Mouse (Mus musculus) heart, postnatal 10 days (tissue): ENCODE data around the gene Pdpk1. TPM values are rescaled to one million over a fixed set of nuclear protein-coding genes. Genes with fewer than 3 reads are reported as not detected.
"Not testable (repeated sequence)": the region's sequence is repeated elsewhere in the genome, so short reads cannot be mapped to it uniquely, and the experiment has no call there.

Source experiments
- DNase-seq, 2 experiments: peaks; one replicate each; pipeline ENCODE4 v3.0.0; 2021
- intact Hi-C: fragments of 180-260 bp; cut with DNase I; formaldehyde crosslinking; loops from one replicate; pipeline ENCODE4 v1.15.1; 2025
- total RNA-seq, 2 experiments: library from RNA; stranded (reverse); gene quantifications; 2 replicates each; pipeline ENCODE4 v1.2.3; 2021

Gene Pdpk1
- total RNA-seq, 2 experiments from 2014 or later, result 49.4 to 52.9 TPM

DNA sequence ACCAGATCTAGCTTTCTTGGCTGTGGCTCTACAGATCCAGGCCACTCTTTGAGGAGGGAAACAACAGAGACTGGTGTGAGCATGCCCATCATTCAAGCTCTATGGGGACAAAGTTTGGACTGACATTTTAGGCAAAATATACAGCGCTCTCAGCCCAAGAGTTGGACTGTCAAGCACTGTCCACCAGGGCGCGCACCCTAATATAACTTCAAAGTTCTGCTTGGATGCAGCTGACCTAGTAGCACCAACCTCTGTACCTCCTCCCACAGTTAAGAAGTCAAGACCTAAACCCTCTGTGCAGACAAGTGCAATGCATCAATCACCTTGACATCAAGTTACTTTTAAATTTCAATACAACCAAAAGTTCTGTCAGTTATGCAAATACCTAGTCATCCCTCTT, 19.2 kb downstream of the Pdpk1 start:
- no peak for DNase-seq
- intact Hi-C loops, result no loop called here

DNA sequence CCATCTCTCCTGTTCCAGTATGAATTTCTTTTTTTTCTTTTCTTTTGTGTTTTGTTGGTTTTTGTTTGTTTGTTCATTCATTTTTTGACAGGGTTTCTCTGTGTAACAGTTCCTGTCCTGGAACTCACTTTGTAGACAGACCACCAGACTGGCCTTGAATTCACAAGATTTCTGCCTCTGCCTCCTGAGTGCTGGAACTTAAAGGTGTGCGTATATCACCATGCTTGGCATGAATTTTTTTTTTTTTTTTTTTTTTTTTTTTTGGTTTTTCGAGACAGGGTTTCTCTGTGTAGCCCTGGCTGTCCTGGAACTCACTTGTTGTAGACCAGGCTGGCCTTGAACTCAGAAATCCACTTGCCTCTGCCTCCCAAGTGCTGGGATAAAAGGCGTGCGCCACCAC, 21.5 kb downstream of the Pdpk1 start:
- intact Hi-C loops, DNase-seq: not testable (repeated sequence)

DNA sequence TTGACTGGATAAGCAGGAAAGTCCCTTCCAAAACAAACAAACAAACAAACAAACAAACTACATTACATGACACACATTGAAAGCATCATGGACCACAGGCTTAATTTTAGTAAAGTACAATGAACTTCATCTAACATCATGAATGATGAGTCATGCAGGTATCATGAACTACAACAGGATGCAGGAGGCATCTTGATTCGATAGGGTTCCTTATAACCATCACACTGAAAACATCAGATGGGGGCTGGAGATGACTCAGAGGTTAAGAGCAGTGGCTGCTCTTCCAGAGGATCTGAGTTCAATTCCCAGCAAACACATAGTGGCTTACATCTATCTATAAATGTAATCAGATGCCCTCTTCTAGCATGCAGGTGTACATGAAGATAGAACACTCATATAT, 23.1 kb downstream of the Pdpk1 start:
- no peak for DNase-seq
- intact Hi-C loops, result no loop called here

DNA sequence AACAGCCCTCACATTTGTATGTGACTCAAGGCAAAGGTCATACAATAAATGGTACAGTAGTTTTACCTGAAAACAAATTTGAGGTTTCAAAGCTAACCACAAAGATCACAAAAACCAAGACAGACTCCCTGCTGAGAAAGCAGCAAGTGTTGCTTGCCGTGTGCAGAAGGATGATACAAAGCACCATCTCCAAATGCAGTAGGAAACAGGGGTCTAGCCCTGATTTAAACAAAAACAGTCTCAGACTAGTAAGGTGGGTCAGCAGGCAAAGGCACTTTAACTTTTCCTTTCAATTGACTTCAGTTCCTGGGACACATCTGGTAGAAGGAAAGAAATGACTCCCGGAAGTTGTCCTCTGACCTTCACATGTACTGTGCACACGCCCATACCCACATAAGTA, 23.9 kb downstream of the Pdpk1 start:
- intact Hi-C loops, result no loop called here
- no peak for DNase-seq

DNA sequence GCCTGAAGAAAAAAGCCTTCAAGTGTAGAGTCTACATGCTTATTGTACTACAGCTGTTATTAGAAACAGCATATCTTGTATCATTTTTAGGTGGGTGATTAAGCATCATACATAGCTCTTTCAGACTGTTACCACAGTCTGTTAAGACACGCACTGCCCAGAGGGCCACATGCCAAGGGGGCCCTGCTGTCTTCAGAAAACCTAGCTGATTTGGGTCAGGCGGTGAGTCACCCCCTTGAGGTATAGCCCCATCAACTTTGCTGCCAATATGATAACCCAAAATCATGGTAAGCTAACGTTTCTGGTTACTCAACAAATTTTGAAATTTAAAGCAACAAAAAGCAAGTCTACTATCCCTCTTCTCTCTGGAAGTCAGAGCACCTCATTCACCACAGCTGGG, 31.3 kb downstream of the Pdpk1 start:
- intact Hi-C loops, result loop anchor here (1.0 kb wide), 1 partner anchor 48 kb away; no protein-coding TSS in a partner anchor
- no peak for DNase-seq

DNA sequence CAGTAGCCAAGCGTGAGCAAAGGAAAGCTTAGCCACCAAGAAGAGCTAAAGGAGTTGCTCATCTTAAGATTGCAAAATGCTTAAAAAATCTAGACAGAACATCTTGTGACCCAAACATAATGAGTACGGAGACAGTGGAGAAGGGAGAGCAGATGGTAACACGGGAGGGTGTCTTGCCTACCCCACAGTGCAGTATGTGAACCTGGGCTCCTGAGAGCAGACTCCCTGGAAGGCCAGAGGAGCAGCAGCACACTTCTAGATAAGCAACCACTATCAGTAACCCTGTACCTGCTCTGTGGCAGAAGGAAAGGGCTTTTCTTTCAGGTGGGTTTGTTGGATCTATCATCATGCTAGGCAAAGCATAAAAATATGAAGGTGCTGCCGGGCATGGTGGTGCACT, 37.7 kb downstream of the Pdpk1 start:
- intact Hi-C loops, result no loop called here
- DNase-seq, result no peak

DNA sequence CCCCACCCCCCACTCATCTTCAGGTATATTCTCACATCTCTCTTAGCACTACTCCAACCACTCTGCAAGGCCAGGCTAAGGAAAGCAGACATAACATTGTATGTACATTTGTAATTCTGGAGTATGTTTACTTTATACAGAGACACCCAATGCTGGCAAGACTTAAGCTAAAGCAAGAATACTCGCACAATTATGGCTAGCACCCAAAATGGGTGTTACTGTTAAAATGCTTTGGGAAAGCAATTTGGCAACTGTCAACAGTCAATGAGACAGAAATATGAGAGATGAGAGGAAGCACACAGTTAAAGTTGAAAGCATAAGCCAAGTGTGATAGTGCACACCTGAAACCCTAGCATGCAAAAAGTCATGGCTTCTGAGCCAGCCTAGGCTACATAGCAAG, 39.5 kb downstream of the Pdpk1 start:
- no peak for DNase-seq
- intact Hi-C loops, result no loop called here

DNA sequence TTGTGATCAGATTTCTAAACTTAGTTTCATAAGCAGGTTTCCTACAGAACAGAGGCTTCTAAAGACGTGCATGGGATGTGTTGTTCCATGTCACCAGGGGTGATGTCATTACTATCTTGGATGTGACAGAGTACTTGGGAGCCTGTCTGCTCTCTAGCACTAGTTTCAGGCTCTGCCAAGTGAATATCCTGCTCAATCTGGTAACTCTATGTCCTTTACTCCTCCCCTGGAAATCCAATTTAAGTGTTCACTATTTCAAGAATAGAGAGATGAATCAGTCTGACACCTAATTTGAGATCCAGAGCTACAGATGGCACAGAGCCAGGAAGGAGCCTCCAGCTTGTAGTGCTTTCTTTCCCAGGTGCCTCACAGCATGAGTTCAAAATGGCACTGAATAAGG, 41.8 kb downstream of the Pdpk1 start:
- peak; percentile 39 to 53 for DNase-seq
- intact Hi-C loops, result no loop called here

DNA sequence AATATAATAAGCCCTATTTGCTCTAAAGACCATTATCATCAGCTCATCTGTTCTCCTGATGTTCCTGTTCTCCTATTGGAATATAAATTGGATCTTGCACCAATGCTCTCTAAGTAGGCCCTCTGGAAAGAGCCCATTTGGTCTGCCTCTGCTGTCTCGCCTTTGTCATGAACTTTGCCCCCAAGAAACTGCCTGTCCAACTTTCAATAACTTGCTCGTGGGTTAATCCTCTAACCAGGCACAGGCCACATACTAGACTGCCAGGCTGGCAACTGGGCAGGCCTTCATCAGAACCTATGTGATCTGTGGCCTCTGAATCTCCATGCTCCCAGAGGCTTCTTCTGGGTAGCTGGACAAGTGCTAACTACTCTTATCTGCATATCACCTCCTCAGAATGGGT, 45.6 kb downstream of the Pdpk1 start:
- intact Hi-C loops, result no loop called here

DNA sequence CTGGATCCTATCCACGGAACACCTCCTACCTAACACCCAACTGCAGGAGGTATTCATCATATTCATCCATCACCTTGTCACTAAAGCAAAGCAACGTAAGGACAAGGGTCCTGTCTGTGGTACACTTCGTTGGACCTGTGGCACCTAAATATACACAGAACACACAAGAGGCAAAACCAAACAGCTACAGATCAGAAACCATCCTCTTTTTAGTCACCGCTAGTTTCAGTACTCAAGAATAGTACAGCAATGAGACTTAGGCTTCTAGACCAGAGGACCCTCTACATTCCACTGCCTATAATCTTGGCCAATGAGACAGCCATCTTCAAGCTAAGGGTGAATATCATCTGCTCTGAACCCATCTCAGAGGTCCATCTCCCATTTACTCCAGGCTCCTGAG, 52.4 kb downstream of the Pdpk1 start:
- no peak for DNase-seq
- intact Hi-C loops, result no loop called here

More for the DNA sequence above, 45.6 kb downstream of the Pdpk1 start:
- DNase-seq, result no peak

DNA sequence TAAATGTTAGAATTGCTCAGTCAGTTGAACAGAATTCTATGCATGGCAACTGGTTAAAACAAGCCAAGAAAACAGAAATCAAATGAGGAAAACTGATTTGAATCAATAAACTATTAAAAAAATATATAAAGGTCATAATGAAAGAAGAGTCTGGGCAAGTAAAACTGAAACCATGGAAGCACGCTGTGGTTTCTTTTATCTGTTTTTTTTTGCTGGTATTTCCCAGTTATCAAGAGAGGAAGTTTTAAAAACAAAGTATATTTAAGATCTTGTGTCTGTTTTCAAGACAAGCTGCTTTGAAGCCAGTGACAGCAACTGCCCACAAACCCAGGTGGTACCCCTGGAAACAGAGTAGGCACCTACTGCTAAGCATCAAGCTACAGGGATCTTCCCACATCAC, 60.1 kb downstream of the Pdpk1 start:
- intact Hi-C loops, result no loop called here
- DNase-seq, result no peak

DNA sequence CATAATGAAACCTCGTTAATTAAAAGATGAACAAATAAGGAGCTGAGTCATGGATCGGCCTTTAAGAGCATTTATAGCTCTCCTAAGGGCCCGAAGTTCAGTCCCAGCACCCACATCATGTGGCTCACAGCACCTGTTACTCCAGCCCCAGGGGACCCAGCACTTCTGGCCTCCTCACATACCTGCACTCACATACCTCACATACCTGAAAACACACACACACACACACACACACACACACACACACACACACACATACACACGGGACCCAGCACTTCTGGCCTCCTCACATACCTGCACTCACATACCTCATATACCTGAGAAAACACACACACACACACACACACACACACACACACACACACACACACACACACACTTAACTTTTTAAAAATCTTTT, 64.3 kb downstream of the Pdpk1 start:
- intact Hi-C loops, DNase-seq: not testable (repeated sequence)

DNA sequence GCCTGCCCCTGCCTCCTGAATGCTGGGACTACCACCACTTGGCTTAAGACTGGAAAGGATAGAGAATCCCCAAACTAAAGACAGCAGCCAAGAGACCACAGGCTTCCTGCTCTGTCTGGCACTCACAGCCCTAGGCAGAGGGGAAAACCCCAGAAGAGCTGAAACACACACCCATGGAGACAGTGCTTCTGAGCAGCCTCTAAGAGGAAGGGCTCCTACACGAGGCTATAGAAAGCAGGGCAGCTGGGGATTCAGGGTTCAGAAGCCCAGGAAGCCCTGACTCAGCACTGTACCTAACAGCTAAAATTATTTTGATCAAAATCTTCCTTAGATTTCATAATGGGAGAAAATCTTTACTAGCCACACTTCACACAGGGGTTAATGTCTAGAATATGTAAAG, 66.1 kb downstream of the Pdpk1 start:
- no peak for DNase-seq
- intact Hi-C loops, result no loop called here

DNA sequence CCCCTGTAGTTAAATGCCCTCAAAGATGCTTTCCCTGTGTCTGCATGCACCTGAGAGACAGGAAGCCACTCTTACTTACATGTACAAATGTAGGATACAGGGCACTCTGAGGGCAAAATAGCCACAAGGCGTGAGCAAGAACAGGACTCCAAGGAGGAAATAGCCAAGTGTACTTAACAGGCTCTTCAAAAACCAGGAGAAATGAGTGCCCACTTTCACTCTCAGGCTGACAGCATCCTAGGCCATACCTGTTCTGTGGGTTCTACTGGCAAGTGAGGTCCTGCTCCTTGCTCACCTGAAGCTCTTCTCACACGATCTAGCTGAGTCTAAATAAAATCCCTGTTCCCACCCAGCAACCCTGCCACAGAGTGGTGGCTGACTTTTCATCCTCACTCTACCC, 73.6 kb downstream of the Pdpk1 start:
- DNase-seq, result no peak
- intact Hi-C loops, result no loop called here

DNA sequence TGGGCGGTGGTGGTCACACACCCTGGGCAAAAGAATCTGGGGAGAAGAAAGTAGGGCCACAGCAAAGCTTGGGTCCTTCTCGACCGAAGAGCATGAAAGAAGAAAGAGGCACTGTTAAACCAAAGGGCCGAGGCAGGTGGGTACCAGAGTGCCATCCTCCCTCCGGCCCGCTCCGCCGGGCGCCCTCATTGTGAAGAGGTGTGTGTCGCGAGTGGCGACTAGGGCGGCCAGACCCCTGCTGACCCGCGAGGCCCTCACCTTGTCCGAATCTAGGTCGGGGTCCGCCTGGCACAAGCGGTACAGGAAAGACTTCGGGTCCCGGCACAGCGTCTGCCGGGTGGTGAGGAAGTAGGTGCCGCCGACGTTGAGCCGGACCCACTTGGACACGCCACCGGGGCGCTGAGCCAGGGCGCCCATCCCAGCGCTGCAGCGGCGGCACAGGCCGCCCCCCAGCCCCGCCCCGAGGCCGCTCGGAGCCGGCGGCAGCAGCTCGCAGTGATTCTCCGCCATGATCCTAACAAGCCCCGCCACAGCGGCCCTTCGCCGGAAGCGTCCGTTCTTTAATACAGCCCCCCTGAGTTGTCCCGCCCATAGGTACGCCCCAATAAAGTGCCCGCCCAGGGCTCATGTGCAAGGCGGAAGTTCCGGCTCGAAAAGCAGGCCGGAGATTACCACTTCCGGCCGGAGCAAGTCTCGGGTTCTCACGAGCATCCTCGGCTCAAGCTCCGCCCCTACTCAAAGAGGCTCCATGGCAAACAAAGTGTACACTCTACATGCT, 77.6 kb downstream of the Pdpk1 start, which contains the start of gene Kctd5:
Gene Kctd5 (minus strand): TSS at position 567 of the 778 bp plus-strand sequence.
- intact Hi-C loops, result no loop called here
- DNase-seq, result peak; percentile 95 to 97

DNA sequence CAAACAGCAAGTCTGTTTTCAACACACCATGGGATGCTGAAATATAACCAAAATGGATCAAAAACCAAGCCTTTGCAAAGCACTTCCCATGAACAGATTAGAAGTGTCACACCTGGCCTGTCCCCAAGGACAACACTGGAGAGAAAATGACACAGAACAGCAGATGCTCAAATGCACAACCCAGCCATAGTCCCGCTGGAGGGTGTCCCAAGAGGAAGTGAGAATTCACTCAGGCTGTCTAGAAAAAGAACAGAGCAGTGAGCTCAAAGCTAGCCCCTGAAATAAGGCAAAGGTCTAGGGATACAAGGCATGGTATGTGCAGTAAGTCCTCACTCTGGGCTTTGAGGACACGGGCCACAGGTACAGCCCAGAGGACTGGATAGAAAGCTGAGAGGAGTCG, 81.2 kb downstream of the Pdpk1 start:
- no peak for DNase-seq
- intact Hi-C loops, result no loop called here

DNA sequence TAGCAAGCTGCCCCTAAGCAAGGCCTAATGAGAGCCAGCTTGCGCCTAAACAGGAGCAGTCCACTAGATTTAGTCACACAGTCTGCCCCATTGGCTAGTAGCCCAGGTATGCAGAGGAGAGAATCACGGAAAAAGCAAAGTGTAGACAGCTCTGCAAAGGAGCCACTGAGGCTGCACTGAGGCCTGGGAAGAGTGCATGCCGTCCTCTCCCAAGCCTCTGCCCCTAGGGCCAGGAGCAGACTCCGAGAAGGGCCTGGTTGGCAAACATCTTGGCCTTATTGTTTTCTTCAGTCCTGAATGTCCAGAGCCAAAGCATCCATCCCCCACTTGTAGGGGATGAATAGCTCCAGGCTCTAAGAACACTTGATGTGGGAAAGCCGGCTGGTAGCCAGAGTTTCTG, 82.5 kb downstream of the Pdpk1 start:
- intact Hi-C loops, result no loop called here

DNA sequence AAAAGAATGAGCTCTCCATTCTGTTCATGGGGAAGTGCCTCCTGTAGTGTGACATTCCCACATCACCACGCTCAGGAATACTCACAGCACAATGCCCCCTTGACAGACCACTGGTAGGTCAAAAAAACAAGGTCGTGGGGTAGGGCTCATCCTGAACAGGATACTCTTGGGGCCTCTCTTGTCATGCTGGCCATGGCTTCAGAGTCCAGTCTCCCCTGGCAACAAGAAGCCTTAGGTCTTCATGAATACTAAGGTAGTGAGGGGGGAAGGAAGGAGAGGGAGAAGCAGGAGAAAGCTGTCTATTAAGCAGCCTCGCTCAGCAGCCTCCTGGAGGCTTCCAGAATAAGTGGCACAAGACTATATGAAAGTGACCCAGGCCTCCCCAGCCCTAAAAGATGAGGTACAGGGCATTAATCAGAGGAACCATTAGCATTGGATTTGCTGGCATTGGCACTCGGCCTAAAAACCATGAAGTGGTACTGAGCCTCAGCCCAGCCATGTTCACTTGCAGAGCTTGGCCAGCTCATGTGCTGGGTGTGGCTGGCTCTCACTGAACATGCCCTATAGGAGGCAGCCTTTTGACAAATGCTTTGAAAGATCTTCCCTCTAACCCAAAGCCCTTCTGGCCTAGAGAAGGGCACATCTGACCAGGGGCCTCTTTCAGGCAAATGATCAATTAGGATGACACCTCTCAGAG, 88.1 kb downstream of the Pdpk1 start:
- intact Hi-C loops, result no loop called here
- DNase-seq, result no peak

More for the DNA sequence above, 82.5 kb downstream of the Pdpk1 start:
- DNase-seq, result no peak

DNA sequence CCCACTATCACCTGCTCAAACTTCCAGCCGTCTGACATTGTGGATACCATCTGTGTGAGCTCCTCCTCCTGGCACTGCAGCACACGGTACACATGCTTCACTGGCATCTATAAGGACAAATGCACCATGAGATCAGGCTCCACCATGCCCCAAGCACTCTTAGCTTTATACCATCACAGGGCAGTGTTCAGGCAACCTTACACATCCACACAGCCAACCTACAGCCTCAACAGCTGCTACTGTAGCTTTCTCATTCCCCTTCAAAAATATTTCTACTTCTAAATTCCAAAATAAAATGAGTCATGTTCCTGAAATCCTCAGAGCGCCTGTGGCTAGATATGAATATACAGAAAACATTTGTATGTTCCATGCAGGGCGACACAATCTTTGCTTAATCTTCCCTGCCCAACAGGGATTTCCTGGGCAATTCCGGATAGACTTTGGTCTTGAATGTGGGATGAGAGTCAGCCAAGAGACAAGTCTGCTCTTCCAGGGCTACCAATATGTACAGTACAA, 92.9 kb downstream of the Pdpk1 start:
- intact Hi-C loops, result no loop called here
- no peak for DNase-seq

DNA sequence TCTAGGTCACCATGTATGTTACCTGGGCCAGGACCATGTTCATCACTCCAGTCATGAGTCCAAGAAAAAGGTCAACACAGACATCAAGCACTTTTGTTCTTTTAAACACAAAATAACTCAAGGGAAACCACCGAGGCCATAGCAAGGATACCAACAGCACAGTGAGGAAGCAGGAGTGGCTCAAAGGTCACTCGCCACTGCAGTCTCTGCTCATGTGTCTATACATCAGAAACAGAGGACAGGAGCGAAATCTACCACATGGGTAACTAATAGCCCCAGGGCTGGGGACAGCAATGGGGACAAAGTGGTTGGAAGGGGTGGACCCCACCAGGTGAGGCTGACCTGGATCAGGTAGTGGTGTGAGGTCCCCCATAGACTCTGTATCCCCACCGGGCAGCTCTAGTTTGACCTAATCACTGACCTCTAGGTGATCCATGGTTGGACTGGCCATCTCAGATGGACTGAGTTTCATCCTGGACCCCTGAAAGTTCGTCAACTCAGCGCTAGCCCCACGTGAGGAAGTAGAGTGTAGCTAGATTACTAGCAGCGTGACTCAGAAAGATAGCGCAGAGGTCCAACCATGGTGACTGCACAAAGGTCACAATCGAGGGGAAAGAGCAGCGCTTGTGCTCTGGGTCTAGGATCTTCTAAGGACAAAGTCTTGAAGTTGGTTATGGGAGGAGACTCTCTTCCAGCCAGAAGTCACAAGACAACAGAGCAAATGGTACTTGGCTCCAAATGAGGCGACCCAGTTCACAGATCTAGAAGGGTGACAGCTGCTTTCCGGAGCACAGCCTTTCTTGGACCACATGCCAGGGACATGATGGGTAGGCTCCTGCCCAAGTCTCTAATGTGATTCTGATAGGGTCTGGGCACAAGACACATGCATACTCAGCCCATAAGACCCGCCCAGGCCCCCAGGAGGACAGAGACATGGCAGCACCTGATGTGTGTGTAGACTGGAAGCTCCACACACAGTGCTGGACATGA, 93.8 kb downstream of the Pdpk1 start:
- no peak for DNase-seq
- intact Hi-C loops, result no loop called here

DNA sequence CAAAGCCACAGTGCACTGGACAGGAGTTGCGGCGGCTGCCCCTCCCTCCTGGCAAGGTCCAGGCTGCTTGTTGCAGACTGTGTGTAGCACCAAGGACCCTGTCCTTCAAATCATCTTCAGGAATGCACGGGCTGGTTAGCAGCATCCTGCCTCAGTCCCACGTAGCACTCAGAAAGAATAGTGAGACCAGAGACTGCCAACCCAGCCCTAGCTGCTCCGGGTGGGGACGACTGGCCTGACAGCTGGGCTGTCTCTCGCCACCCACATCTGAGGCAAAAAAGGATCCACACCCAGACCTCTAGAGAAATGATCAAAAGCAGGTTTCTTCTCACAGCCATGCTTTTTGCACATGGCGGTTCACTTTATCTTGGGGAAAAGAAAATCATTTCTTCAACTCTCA, 101.7 kb downstream of the Pdpk1 start:
- intact Hi-C loops, result no loop called here
- no peak for DNase-seq
